Mouse (Mus musculus) cortical plate, adult 2 months (tissue): Measurements from ENCODE around the gene Setd1b. TPM values are rescaled to one million over a fixed set of nuclear protein-coding genes. Genes with fewer than 3 reads are reported as not detected.
A peak's percentile ranks its signal among the peaks of the same experiment; 100 is the strongest.

ENCODE experiments used
- H3K27ac ChIP-seq: fragments of 200-500 bp; 2 replicates; pipeline ENCODE4 v1.5.1; 2012; ENCODE audit warnings: low read length, control low read depth, inconsistent platforms; ENCODE audit not compliant: insufficient read depth
- H3K4me1 ChIP-seq: fragments of 200-500 bp; 2 replicates; pipeline ENCODE4 v1.6.1; 2011; ENCODE audit warnings: low read length; ENCODE audit not compliant: control insufficient read depth, insufficient read depth
- H3K4me3 ChIP-seq: fragments of 200-500 bp; 2 replicates; pipeline ENCODE4 v1.5.1; 2011; ENCODE audit warnings: mild to moderate bottlenecking, low read length, control low read depth; ENCODE audit not compliant: insufficient read depth
- CTCF ChIP-seq: fragments of 200-500 bp; IDR thresholded peaks from 2 replicates; pipeline ENCODE4 v1.5.1; 2011; ENCODE audit warnings: mild to moderate bottlenecking, control low read depth, low read length; ENCODE audit not compliant: insufficient read depth; ENCODE audit errors: extremely low read depth
- POLR2A ChIP-seq: fragments of 200-500 bp; IDR thresholded peaks from 2 replicates; pipeline ENCODE4 v1.6.1; 2011; ENCODE audit warnings: mild to moderate bottlenecking, low read length, control low read depth; ENCODE audit not compliant: insufficient read depth; ENCODE audit errors: extremely low read depth
- polyA plus RNA-seq: library from polyadenylated mRNA; depleted of rRNA; stranded (reverse); fragments of >200 nt; gene quantifications from 2 replicates; pipeline ENCODE4 v1.2.3, GENCODE M21; 2012

The Setd1b gene
- polyA plus RNA-seq, 1 experiment: 9.2 TPM

DNA sequence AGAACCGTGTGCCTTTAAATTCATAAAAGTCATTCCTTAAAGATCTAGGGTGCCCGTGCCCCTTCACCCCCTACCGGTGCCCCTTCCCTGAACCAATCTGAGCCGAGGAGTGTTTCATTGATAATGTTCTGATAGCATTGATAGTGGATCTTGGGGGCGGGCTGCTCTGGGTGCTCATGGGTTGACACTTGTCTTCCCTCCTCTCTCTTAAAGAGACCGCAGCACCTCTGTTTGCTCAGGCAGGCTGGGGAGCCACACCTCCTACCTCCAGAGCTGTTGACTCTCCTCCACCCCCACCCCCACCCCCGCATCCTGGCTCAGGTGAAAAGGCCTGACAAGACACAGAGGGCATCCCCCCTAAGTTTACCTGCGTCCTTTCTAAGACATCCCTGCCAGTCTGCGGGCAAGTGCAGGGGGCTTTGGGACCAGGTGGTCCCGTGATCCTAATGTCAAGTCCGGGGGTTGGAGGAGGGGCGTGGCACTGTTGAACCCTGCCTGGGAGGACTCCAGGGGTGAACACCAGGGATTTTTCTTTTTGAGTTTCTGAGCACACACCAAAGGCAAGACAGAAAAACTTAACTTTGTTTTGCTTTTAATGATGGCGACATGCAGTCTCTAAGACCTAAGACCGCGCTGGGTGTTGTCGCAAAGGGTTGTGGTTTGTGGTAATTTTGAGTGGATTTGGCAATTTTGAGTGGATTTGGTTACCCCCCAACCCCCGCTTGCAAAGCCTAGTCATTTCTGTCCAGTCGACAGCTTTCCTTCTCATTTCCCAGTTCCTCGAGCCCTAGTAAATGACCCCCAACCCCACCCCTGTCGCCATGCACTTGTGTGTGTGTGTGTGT, 3.0 kb downstream of the Setd1b start:
- Histone ChIP-seq H3K4me3 (peak overlapping the region; percentile 69), H3K4me1 (no peaks in the 10 kb centered on the region), H3K27ac (no peak overlapping the region)
- TF ChIP-seq CTCF: no peak
- TF ChIP-seq POLR2A: no peak

DNA sequence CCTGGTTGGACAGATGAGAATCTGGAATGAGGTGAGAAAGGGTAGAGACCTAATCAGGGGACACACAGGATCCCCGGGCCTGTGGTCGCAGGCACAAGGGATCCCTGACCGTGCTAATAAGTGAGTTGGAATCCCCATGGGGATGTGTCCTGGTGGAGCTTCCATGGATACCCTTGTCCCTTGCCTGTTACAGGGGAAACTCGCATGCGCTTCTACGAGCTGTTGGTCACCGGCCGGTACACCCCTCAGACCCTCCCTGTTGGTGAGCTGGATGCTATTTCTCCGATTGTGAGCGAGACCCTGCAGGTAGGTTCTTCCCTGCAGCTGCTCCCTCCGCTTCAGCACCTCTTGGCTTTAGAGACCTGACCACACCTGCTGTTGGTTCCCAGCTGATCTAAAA, 4.4 kb downstream of the Setd1b start:
- H3K4me1 ChIP-seq: peaks cover 3% of the 10 kb centered on the region; the same call in 1 of the 2 replicates
- no peak overlapping the region for H3K4me3 ChIP-seq
- TF ChIP-seq POLR2A (0 out of 2 replicates have a peak, but pooled peaks have one; percentile 6), CTCF (no peak)
- H3K27ac ChIP-seq: no peak overlapping the region

DNA sequence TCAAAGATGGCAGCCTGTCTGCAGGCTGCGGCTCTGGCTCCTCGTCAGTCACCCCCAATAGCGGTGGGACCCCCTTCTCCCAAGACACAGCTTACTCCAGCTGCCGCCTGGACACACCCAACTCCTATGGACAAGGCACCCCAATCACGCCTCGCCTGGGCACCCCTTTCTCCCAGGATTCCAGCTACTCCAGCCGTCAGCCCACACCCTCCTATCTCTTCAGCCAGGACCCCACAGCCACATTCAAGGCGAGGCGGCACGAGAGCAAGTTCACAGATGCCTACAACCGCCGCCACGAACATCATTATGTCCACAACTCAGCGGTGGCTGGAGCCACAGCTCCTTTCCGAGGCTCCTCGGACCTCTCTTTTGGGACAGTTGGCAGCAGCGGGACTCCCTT, 5.6 kb downstream of the Setd1b start:
- H3K4me1 ChIP-seq: peaks cover 3% of the 10 kb centered on the region; the same call in 1 of the 2 replicates

DNA sequence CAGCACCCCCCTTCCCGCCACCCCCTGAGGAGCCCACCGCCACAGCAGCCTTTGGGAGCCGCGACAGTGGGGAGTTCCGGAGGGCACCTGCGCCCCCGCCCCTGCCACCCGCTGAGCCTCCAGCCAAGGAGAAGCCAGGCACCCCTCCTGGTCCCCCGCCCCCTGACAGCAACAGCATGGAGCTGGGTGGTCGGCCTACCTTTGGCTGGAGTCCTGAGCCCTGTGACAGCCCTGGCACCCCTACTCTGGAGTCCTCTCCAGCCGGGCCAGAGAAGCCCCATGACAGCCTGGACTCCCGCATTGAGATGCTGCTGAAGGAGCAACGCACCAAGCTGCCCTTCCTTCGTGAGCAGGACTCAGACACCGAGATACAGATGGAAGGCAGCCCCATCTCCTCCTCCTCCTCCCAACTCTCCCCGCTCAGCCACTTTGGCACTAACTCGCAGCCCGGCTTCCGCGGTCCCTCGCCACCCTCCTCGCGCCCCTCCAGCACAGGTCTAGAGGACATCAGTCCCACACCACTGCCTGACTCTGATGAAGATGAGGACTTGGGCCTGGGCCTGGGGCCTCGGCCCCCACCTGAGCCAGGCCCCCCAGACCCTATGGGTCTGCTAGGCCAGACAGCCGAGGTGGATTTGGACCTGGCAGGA, 6.2 kb downstream of the Setd1b start:
- peaks cover 3% of the 10 kb centered on the region; the same call in 1 of the 2 replicates for H3K4me1 ChIP-seq
- H3K27ac ChIP-seq: no peak overlapping the region
- no peak overlapping the region for H3K4me3 ChIP-seq
- TF ChIP-seq POLR2A (no peak), CTCF (no peak)

More for the DNA sequence above, 5.6 kb downstream of the Setd1b start:
- Histone ChIP-seq H3K27ac (no peak overlapping the region), H3K4me3 (no peak overlapping the region)
- TF ChIP-seq CTCF (no peak), POLR2A (no peak)

DNA sequence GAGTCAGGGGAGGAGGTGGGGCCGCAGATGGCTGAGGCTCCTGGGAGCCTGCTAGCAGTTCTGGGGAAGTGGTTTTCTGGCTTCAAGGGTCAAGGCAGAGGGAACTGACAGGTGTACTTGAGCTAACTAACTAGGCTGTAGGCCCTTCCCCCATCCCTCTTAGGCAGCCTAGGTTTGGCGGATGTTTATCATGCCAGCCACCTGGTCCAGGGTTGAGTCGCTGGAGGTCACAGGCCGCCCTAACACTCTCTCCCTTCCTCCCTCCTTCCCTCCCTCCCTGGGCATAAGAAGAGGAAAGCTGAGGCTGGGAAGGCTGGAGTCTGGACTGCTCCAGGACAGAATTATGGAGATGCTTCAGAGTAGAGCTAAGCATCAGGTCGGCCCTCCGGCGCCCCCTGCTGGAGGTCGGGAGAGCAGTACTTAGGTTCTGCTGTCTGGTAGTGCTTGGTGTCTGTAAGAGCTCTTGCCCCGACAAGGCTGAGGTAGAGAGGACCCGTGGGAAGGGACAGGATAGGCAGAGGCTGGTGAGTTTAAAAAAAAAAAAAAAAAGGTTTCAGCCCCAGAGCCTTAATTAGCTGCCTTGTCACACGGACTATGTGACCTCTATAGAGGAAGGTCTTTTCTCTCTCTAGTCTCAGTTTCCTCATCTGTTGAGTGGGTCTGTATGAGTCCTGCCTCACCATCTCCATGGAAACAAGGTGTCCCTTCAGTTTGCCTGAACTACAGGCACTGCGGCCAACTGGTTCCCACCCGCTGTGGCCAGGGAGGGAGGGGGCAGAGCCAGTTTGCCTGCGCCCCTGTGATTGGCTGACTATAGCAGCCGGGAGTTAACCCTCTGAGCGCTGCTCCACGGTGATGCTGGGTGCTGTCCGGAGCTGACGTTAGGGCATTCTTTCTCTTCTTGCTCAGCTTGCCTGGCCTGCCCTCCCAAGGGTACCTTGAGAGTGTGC, 7.7 kb downstream of the Setd1b start:
- no peak overlapping the region for H3K27ac ChIP-seq
- peak overlapping the region; percentile 34 for H3K4me3 ChIP-seq
- peaks cover 3% of the 10 kb centered on the region; the same call in 1 of the 2 replicates for H3K4me1 ChIP-seq
- TF ChIP-seq CTCF (peak; percentile 84), POLR2A (no peak)

DNA sequence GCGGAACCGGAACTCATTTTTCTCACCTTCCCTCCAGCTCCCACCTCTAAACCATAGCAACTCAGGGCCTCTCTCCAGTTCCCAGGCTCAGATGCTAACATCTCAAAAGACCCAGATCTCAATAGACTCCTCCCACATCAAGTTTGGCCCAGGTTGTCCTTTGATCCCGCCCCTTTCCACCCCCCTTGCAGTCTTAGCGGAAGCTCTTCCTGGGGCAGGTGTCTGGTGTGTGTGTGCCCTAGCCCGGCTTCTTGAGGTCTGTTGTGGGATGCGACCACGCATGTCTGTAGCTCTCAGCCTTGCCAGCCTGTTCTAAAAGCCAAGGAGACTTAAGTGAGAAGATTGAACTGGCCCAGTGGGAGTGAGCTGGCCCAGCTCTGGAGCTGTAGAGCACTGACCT, 8.6 kb downstream of the Setd1b start:
- TF ChIP-seq POLR2A (no peak), CTCF (no peak)
- H3K4me3 ChIP-seq: peak overlapping the region; percentile 34
- peaks cover 3% of the 10 kb centered on the region; the same call in 1 of the 2 replicates for H3K4me1 ChIP-seq
- no peak overlapping the region for H3K27ac ChIP-seq

DNA sequence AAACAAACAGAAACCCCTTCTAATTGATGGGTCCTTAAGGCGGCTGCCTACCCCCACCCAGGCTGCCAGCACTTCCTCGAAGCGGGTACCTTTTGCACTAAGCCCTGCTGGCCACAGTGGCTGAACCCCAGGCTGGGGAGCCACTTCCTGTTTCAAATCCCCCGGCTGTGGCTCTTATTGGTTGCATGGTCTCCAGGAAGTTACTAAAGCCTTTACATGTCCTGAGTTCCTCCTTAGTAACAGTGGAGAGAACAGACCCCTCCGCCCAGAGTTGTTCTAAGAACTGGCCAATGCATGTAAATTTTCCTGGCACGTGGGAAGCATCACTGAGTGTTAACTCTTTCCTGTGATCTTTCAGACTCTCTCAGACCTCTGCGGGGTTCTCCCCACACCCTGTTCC, 9.1 kb downstream of the Setd1b start:
- no peak overlapping the region for H3K27ac ChIP-seq
- TF ChIP-seq POLR2A (no peak), CTCF (no peak)
- H3K4me1 ChIP-seq: peaks cover 3% of the 10 kb centered on the region; the same call in 1 of the 2 replicates
- peak overlapping the region; percentile 34; the same call in 1 of the 2 replicates for H3K4me3 ChIP-seq

DNA sequence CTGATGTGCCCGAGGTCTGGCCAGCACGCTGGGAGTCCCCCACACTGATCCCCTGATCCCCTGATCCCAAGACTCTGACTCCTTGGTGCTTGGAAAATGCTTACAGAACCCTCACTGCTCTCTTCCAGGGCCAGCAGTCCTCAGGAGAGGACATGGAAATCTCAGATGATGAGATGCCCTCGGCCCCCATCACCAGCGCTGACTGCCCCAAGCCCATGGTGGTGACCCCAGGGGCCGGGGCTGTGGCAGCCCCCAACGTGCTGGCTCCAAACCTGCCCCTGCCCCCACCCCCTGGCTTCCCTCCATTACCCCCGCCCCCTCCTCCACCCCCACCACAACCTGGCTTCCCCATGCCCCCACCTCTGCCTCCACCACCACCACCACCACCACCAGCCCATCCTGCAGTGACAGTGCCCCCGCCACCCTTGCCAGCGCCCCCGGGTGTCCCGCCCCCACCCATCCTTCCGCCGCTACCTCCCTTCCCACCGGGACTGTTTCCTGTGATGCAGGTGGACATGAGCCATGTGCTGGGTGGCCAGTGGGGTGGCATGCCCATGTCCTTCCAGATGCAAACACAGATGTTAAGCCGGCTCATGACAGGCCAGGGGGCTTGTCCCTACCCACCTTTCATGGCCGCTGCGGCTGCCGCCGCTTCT, 9.8 kb downstream of the Setd1b start:
- H3K27ac ChIP-seq: no peak overlapping the region
- no peak overlapping the region for H3K4me3 ChIP-seq
- peaks cover 3% of the 10 kb centered on the region; the same call in 1 of the 2 replicates for H3K4me1 ChIP-seq
- no peak for TF ChIP-seq CTCF
- TF ChIP-seq POLR2A: no peak

DNA sequence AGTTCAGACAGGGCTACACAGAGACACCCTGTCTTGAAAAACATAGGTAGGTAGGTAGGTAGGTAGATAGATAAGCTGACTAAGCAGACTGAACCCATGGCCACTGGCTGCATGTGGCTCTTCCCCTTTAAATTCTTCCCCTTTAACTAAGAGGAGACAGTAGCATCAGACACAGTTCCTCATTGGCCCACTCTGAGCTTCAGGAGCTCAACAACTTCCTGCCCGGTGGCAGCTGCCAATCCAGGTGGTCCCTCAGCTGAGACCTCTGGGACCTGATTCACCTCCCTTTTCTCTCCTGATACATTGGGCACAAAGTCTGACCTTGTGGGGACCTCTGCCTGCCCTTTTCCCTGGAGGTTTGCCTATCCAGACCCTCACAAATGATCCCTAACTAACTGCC, 10.9 kb downstream of the Setd1b start:
- no peak overlapping the region for H3K4me3 ChIP-seq

More for the DNA sequence above, 10.9 kb downstream of the Setd1b start:
- no peak for TF ChIP-seq CTCF
- TF ChIP-seq POLR2A: no peak
- Histone ChIP-seq H3K27ac (no peak overlapping the region), H3K4me1 (peaks cover 3% of the 10 kb centered on the region; the same call in 1 of the 2 replicates)
